Comparison of ENCODE assay signal across 35 mouse cellular contexts in genomic region chr13:49237617-49238016, GRCm38 (mm10).
"Had no signal": no experiment of that assay in that cellular context is flagged by ENCODE, and none has a peak within 500 bp of the region (broad histone marks: within the 10 kb centered on the region; RNA-seq: fewer than 3 reads in every experiment).

No protein-coding gene starts in this region.

- H3K9me3 ChIP-seq: heart, embryonic 12.5 days; heart, embryonic 13.5 days; heart, embryonic 15.5 days; hindbrain, embryonic 10.5 days; hindbrain, embryonic 12.5 days; hindbrain, embryonic 13.5 days; hindbrain, embryonic 15.5 days; intestine, embryonic 15.5 days; kidney, embryonic 15.5 days had no signal

- H3K4me3 ChIP-seq: heart, embryonic 12.5 days; heart, embryonic 13.5 days; heart, embryonic 15.5 days; hindbrain, embryonic 10.5 days; hindbrain, embryonic 12.5 days; hindbrain, embryonic 13.5 days; hindbrain, embryonic 15.5 days; intestine, embryonic 15.5 days; kidney, embryonic 15.5 days; layer of hippocampus, adult 2 months; left cerebral cortex, adult 2 months had no signal

- H3K9ac ChIP-seq: heart, embryonic 12.5 days; heart, embryonic 13.5 days; heart, embryonic 15.5 days; hindbrain, embryonic 12.5 days; hindbrain, embryonic 13.5 days; hindbrain, embryonic 14.5 days; hindbrain, embryonic 15.5 days; intestine, embryonic 15.5 days; kidney, embryonic 15.5 days had no signal

- ATAC-seq: hindbrain, embryonic 16.5 days; inflammation-experienced regulatory T-cells, adult 6 months; intestine, embryonic 15.5 days; intestine, embryonic 16.5 days; intestine, postnatal 0 days had no signal

- H3K4me2 ChIP-seq: heart, embryonic 11.5 days; heart, embryonic 12.5 days; heart, embryonic 13.5 days; heart, embryonic 15.5 days; hindbrain, embryonic 12.5 days; hindbrain, embryonic 13.5 days; hindbrain, embryonic 14.5 days; hindbrain, embryonic 15.5 days; intestine, embryonic 15.5 days; kidney, embryonic 15.5 days had no signal

- DNase-seq: heart, postnatal 10 days; heart, postnatal 14 days; heart, postnatal 36 days; heart, postnatal 4 days; kidney, adult 11 months; kidney, adult 18-20 months; kidney, adult 2 months; kidney, adult 8-10 months; kidney, adult 9 months; kidney, postnatal 10 days; kidney, postnatal 14 days; kidney, postnatal 25 days; kidney, postnatal 36 days; kidney, postnatal 4 days; layer of hippocampus, adult 9-11 months; layer of hippocampus, postnatal 36 days had no signal

- H3K27me3 ChIP-seq: heart, embryonic 12.5 days; heart, embryonic 13.5 days; heart, embryonic 15.5 days; hindbrain, embryonic 12.5 days; hindbrain, embryonic 15.5 days; intestine, embryonic 15.5 days; kidney, embryonic 15.5 days had no signal

- H3K4me1 ChIP-seq: hindbrain, embryonic 13.5 days; hindbrain, embryonic 15.5 days; intestine, embryonic 15.5 days; kidney, embryonic 15.5 days had no signal

- H3K36me3 ChIP-seq: heart, embryonic 12.5 days; heart, embryonic 13.5 days; heart, embryonic 15.5 days; hindbrain, embryonic 10.5 days; hindbrain, embryonic 12.5 days; hindbrain, embryonic 13.5 days; hindbrain, embryonic 15.5 days; intestine, embryonic 15.5 days; kidney, embryonic 15.5 days had no signal

- H3K27ac ChIP-seq: heart, embryonic 13.5 days; heart, embryonic 15.5 days; hindbrain, embryonic 10.5 days; hindbrain, embryonic 12.5 days; hindbrain, embryonic 13.5 days; hindbrain, embryonic 14.5 days; hindbrain, embryonic 15.5 days; hindbrain, postnatal 0 days; intestine, embryonic 15.5 days; kidney, embryonic 15.5 days; kidney, postnatal 0 days; layer of hippocampus, adult 2 months; left cerebral cortex, adult 2 months had no signal
